Mouse (Mus musculus) C2C12 (cell line): ENCODE measurements around the gene Gm7029. TPM values are rescaled to one million over a fixed set of nuclear protein-coding genes. Genes with fewer than 3 reads are reported as not detected.
A peak's percentile ranks its signal among the peaks of the same experiment; 100 is the strongest.

Experiments
- H3K27me3 ChIP-seq: one replicate; pipeline ENCODE4 v1.6.1; 2011; ENCODE audit not compliant: control insufficient read depth, insufficient read depth, insufficient read length
- H3K36me3 ChIP-seq: one replicate; pipeline ENCODE4 v1.6.1; 2011; ENCODE audit not compliant: control insufficient read depth, insufficient read depth
- H3K4me3 ChIP-seq: one replicate; pipeline ENCODE4 v1.5.1; 2011; ENCODE audit warnings: mild to moderate bottlenecking, control low read depth; ENCODE audit not compliant: poor library complexity, insufficient read depth, severe bottlenecking
- H3K79me2 ChIP-seq: one replicate; pipeline ENCODE4 v1.6.1; 2011; ENCODE audit not compliant: control insufficient read depth, insufficient read depth
- H3K79me3 ChIP-seq: one replicate; pipeline ENCODE4 v1.6.1; 2011; ENCODE audit warnings: low read depth, control low read depth
- H3ac ChIP-seq: one replicate; pipeline ENCODE3; 2011; ENCODE audit warnings: low read depth; ENCODE audit not compliant: control insufficient read depth, insufficient read length
- CEBPB ChIP-seq: IDR thresholded peaks from one replicate; pipeline ENCODE4 v1.6.1; 2011; ENCODE audit warnings: low read depth, mild to moderate bottlenecking, control low read depth, moderate library complexity
- CTCF ChIP-seq: IDR thresholded peaks from one replicate; pipeline ENCODE4 v1.5.1; 2011; ENCODE audit not compliant: control insufficient read depth, insufficient read depth, insufficient read length
- FOSL1 ChIP-seq: IDR thresholded peaks from one replicate; pipeline ENCODE4 v1.8.0; 2011; ENCODE audit warnings: mild to moderate bottlenecking, low read length; ENCODE audit not compliant: poor library complexity, insufficient read depth, severe bottlenecking
- MAX ChIP-seq: IDR thresholded peaks from one replicate; pipeline ENCODE4 v1.6.1; 2011; ENCODE audit warnings: mild to moderate bottlenecking, control low read depth
- MYOD1 ChIP-seq: IDR thresholded peaks from one replicate; pipeline ENCODE4 v1.6.1; 2011; ENCODE audit warnings: low read depth; ENCODE audit not compliant: control insufficient read depth, insufficient read length
- MYOG ChIP-seq: IDR thresholded peaks from one replicate; pipeline ENCODE4 v1.6.1; 2011; ENCODE audit not compliant: control insufficient read depth, insufficient read length; ENCODE audit errors: extremely low read depth
- USF1 ChIP-seq: IDR thresholded peaks from one replicate; pipeline ENCODE4 v1.6.1; 2011; ENCODE audit warnings: low read depth, mild to moderate bottlenecking, control low read depth, moderate library complexity
- polyA plus RNA-seq: library from polyadenylated mRNA; unstranded; fragments of >200 nt; fragmentation: generic; extraction: Trizol; gene quantifications from one replicate; pipeline ENCODE4 v1.2.1, GENCODE M21; 2012; ENCODE audit warnings: missing spikeins

The Gm7029 gene
- polyA plus RNA-seq, 1 experiment = not detected

- no peaks in the 10 kb centered on the region for H3K27me3 ChIP-seq
- H3K4me3 ChIP-seq = no peak overlapping the region
- peaks cover 28% of the 10 kb centered on the region for H3K79me3 ChIP-seq
- peaks cover 51% of the 10 kb centered on the region for H3K36me3 ChIP-seq
- no peak overlapping the region for H3ac ChIP-seq
- peaks cover 46% of the 10 kb centered on the region for H3K79me2 ChIP-seq
- no peak for TF ChIP-seq MAX
- no peak for TF ChIP-seq USF1
- no peak for TF ChIP-seq MYOD1
- TF ChIP-seq CEBPB = no peak
- no peak for TF ChIP-seq FOSL1
- no peak for TF ChIP-seq MYOG
- TF ChIP-seq CTCF = no peak
Observed at GRCm38 (mm10) chr17:33829561-33829960, 44.1 kb upstream of the Gm7029 start.

- H3K36me3 ChIP-seq = peaks cover 22% of the 10 kb centered on the region
- peak within 1 kb of the TSS; percentile 87 for H3ac ChIP-seq
- TF ChIP-seq CEBPB = peak; percentile 60
- no peak for TF ChIP-seq CTCF
- TF ChIP-seq FOSL1 = no peak
- peak; percentile 13 for TF ChIP-seq MAX
- no peaks in the 10 kb centered on the region for H3K79me3 ChIP-seq
- peaks cover 10% of the 10 kb centered on the region for H3K79me2 ChIP-seq
- H3K27me3 ChIP-seq = no peaks in the 10 kb centered on the region
- peak within 1 kb of the TSS; percentile 63 for H3K4me3 ChIP-seq
Observed at GRCm38 (mm10) chr17:33842966-33843795, 30.5 kb upstream of the Gm7029 start, which contains the start of gene Cd320. TSS of gene Cd320 (plus strand) at chr17:33843091.

GRCm38 (mm10) chr17:33844196-33844595 is 29.4 kb upstream of the Gm7029 start:
- peaks cover 10% of the 10 kb centered on the region for H3K79me2 ChIP-seq
- H3K79me3 ChIP-seq = no peaks in the 10 kb centered on the region
- TF ChIP-seq MAX = no peak
- TF ChIP-seq CTCF = no peak
- TF ChIP-seq USF1 = no peak
- TF ChIP-seq FOSL1 = no peak
- no peak for TF ChIP-seq CEBPB
- TF ChIP-seq MYOG = no peak
- TF ChIP-seq MYOD1 = no peak
- peaks cover 12% of the 10 kb centered on the region for H3K36me3 ChIP-seq
- no peak overlapping the region for H3ac ChIP-seq
- no peak overlapping the region for H3K4me3 ChIP-seq
- H3K27me3 ChIP-seq = no peaks in the 10 kb centered on the region

- no peaks in the 10 kb centered on the region for H3K27me3 ChIP-seq
- TF ChIP-seq MYOG = no peak
- TF ChIP-seq CEBPB = no peak
- TF ChIP-seq FOSL1 = no peak
- TF ChIP-seq MYOD1 = no peak
- no peak for TF ChIP-seq USF1
- TF ChIP-seq MAX = no peak
- TF ChIP-seq CTCF = no peak
- H3K4me3 ChIP-seq = no peak overlapping the region
- H3K79me2 ChIP-seq = peaks cover 10% of the 10 kb centered on the region
- no peaks in the 10 kb centered on the region for H3K36me3 ChIP-seq
- no peak overlapping the region for H3ac ChIP-seq
- no peaks in the 10 kb centered on the region for H3K79me3 ChIP-seq
Observed at GRCm38 (mm10) chr17:33848139-33848538, 25.5 kb upstream of the Gm7029 start.

GRCm38 (mm10) chr17:33851331-33851730 is 22.3 kb upstream of the Gm7029 start:
- H3K36me3 ChIP-seq = no peaks in the 10 kb centered on the region
- H3K4me3 ChIP-seq = no peak overlapping the region
- TF ChIP-seq MAX (no peak), USF1 (no peak), MYOD1 (no peak), MYOG (no peak), CTCF (no peak), FOSL1 (no peak), CEBPB (no peak)
- no peaks in the 10 kb centered on the region for H3K79me3 ChIP-seq
- H3K79me2 ChIP-seq = no peaks in the 10 kb centered on the region
- no peaks in the 10 kb centered on the region for H3K27me3 ChIP-seq
- H3ac ChIP-seq = no peak overlapping the region

GRCm38 (mm10) chr17:33857816-33858215 is 15.8 kb upstream of the Gm7029 start:
- Histone ChIP-seq H3K79me3 (no peaks in the 10 kb centered on the region), H3K36me3 (no peaks in the 10 kb centered on the region), H3K4me3 (no peak overlapping the region), H3ac (no peak overlapping the region), H3K27me3 (no peaks in the 10 kb centered on the region), H3K79me2 (no peaks in the 10 kb centered on the region)
- TF ChIP-seq MYOD1 (no peak), CEBPB (no peak), CTCF (no peak), FOSL1 (no peak), USF1 (no peak), MYOG (no peak), MAX (no peak)
